Mouse (Mus musculus): Measurements from ENCODE around the gene Olfr1324.

DNA sequence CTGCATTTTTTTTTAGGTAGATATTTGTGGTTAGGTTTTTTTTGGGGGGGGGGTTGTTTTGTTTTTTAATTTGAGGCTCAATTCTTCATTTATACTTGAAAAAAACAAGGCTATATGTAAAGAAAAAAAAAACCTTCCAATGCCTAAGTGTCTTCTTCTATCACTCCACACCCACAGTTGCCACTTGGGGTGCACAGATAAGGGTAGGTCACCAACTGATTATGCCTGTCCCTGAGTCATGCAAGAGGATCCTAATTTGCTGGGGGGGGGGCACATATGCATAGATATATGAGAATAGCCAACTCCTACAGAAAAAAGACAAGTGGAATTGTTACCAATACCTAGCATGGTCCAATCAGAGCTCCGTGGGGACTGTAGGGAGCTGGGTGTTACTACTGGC lies 53.3 kb downstream of the Olfr1324 start:
- TF ChIP-seq CTCF (IDR thresholded peaks at IDR 0.05; ENCODE audit: low read depth) (no peak), EP300 (IDR thresholded peaks at IDR 0.05; ENCODE audit: low read depth) (no peak)
